Mouse (Mus musculus) ES-E14 (cell line): ENCODE data around the gene Gpn2.

Experiments
- CHD2 ChIP-seq: IDR thresholded peaks from 2 replicates; pipeline ENCODE4 v1.6.1; 2014; ENCODE audit warnings: mild to moderate bottlenecking, low read depth, low read length, inconsistent platforms
- HCFC1 ChIP-seq: IDR thresholded peaks from 2 replicates; pipeline ENCODE4 v1.6.1; 2012; ENCODE audit warnings: low read length, inconsistent platforms, borderline replicate concordance; ENCODE audit not compliant: insufficient read depth
- ZNF384 ChIP-seq: IDR thresholded peaks from 2 replicates; pipeline ENCODE4 v1.6.1; 2012; ENCODE audit warnings: low read depth, low read length, inconsistent platforms

GRCm38 (mm10) chr4:133601721-133602218, 17.6 kb downstream of the Gpn2 start, which contains the start of gene Sfn:
- TF ChIP-seq CHD2 = no peak
- TF ChIP-seq HCFC1 = no peak
- TF ChIP-seq ZNF384 = no peak
